Mouse (Mus musculus): Measurements from ENCODE around the gene Kcnc4.

DNA sequence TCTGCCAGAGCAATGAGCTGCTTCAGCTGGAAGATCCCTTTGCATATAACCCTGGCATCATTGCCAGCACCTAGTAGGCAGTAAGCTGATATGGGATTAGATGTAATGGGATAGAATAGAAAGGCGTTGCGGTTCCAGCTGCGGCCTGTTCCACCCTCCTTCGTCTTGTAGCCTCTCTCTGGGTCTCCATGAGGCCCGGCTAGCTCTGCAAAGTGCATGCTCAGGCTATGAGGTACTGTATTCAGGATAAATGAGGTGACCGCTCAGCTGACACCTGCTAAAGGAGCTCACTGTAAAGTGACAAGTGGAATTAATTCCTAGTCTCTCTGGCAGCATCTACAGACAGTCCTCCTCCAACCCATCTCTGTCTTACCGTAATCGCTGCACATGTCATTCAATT is 46.8 kb downstream of the Kcnc4 start:
- no peak for TF ChIP-seq GATA1 (IDR thresholded peaks at IDR 0.05; ENCODE audit: low read length)
- TF ChIP-seq TAL1 (IDR thresholded peaks at IDR 0.05; ENCODE audit: low read length): no peak
